Mouse (Mus musculus): ENCODE data around the gene Ranbp9. TPM values are rescaled to one million over a fixed set of nuclear protein-coding genes. Genes with fewer than 3 reads are reported as not detected.
A peak's percentile ranks its signal among the peaks of the same experiment; 100 is the strongest.

The Ranbp9 gene
- polyA plus RNA-seq, 1 experiment from 2014 or later, result 12.4 TPM

- ATAC-seq (peak; percentile 95), DNase-seq (ENCODE audit: low spot score) (peak; percentile 96)
- peak; percentile 93 for TF ChIP-seq CTCF (IDR thresholded peaks at IDR 0.05)
- no peak for TF ChIP-seq EP300 (IDR thresholded peaks at IDR 0.05)
- Histone ChIP-seq H3K4me2 (replicated peaks; ENCODE audit: low read depth, low read length) (peak within 1 kb of the TSS; percentile 78), H3K36me3 (ENCODE audit: insufficient read depth, low read length) (peaks cover 12% of the 10 kb centered on the region; the same call in 1 of the 2 replicates), H3K4me1 (ENCODE audit: insufficient read depth, low read depth, low read length) (no peaks in the 10 kb centered on the region), H3K27me3 (replicated peaks; ENCODE audit: insufficient read depth, low read length) (no peaks in the 10 kb centered on the region), H3K27ac (ENCODE audit: low read length) (peak within 1 kb of the TSS; percentile 92), H3K9ac (replicated peaks; ENCODE audit: low read depth) (peak within 1 kb of the TSS; percentile 73), H3K4me3 (ENCODE audit: low read depth, low read length) (peak within 1 kb of the TSS; percentile 86), H3K9me3 (ENCODE audit: low read length) (no peaks in the 10 kb centered on the region)
- 1% methylated on average over 72 of the region's 72 CpGs for WGBS
These were observed 82.6 kb downstream of the Ranbp9 start, which contains the start of gene Nol7 for GRCm38 (mm10) chr13:43398297-43399080. TSS of gene Nol7 (plus strand) at chr13:43398390.

- DNase-seq (ENCODE audit: low spot score) (no peak), ATAC-seq (no peak)
- Histone ChIP-seq H3K4me2 (replicated peaks; ENCODE audit: low read depth, low read length) (peak overlapping the region; percentile 78; the same call in 1 of the 2 replicates), H3K9me3 (ENCODE audit: low read length) (no peaks in the 10 kb centered on the region), H3K9ac (replicated peaks; ENCODE audit: low read depth) (no peak overlapping the region), H3K36me3 (ENCODE audit: insufficient read depth, low read length) (peaks cover 7% of the 10 kb centered on the region; the same call in 1 of the 2 replicates), H3K4me3 (ENCODE audit: low read depth, low read length) (peak overlapping the region; percentile 86), H3K4me1 (ENCODE audit: insufficient read depth, low read depth, low read length) (no peaks in the 10 kb centered on the region), H3K27me3 (replicated peaks; ENCODE audit: insufficient read depth, low read length) (no peaks in the 10 kb centered on the region), H3K27ac (ENCODE audit: low read length) (peak overlapping the region; percentile 92; the same call in 1 of the 2 replicates)
- no peak for TF ChIP-seq EP300 (IDR thresholded peaks at IDR 0.05)
- no peak for TF ChIP-seq CTCF (IDR thresholded peaks at IDR 0.05)
- 50% methylated on average over 14 of the region's 17 CpGs for WGBS
These were observed 83.3 kb downstream of the Ranbp9 start for GRCm38 (mm10) chr13:43397700-43398296.

- WGBS, result 96% methylated on average over 10 of the region's 10 CpGs
- no peak for ATAC-seq
- no peaks in the 10 kb centered on the region for H3K4me1 ChIP-seq (ENCODE audit: insufficient read depth, low read depth, low read length)
- H3K27me3 ChIP-seq (replicated peaks; ENCODE audit: insufficient read depth, low read length), result no peaks in the 10 kb centered on the region
- no peaks in the 10 kb centered on the region for H3K9me3 ChIP-seq (ENCODE audit: low read length)
- no peak for TF ChIP-seq CTCF (IDR thresholded peaks at IDR 0.05)
- TF ChIP-seq EP300 (IDR thresholded peaks at IDR 0.05), result no peak
- H3K4me2 ChIP-seq (replicated peaks; ENCODE audit: low read depth, low read length), result no peak overlapping the region
- no peak overlapping the region for H3K27ac ChIP-seq (ENCODE audit: low read length)
- H3K4me3 ChIP-seq (ENCODE audit: low read depth, low read length), result no peak overlapping the region
- no peak overlapping the region for H3K9ac ChIP-seq (replicated peaks; ENCODE audit: low read depth)
- H3K36me3 ChIP-seq (ENCODE audit: insufficient read depth, low read length), result no peaks in the 10 kb centered on the region
- no peak for DNase-seq (ENCODE audit: low spot score)
These were observed 95.8 kb downstream of the Ranbp9 start for GRCm38 (mm10) chr13:43385321-43385720.

- Histone ChIP-seq H3K9me3 (ENCODE audit: low read length) (no peaks in the 10 kb centered on the region), H3K4me2 (replicated peaks; ENCODE audit: low read depth, low read length) (no peak overlapping the region), H3K36me3 (ENCODE audit: insufficient read depth, low read length) (no peaks in the 10 kb centered on the region), H3K4me3 (ENCODE audit: low read depth, low read length) (no peak overlapping the region), H3K27ac (ENCODE audit: low read length) (no peak overlapping the region), H3K27me3 (replicated peaks; ENCODE audit: insufficient read depth, low read length) (no peaks in the 10 kb centered on the region), H3K9ac (replicated peaks; ENCODE audit: low read depth) (no peak overlapping the region), H3K4me1 (ENCODE audit: insufficient read depth, low read depth, low read length) (no peaks in the 10 kb centered on the region)
- 40% methylated on average over 3 of the region's 3 CpGs for WGBS
- peak; percentile 37 for DNase-seq (ENCODE audit: low spot score)
- peak; percentile 37; the same call in 1 of the 2 replicates for ATAC-seq
- TF ChIP-seq EP300 (IDR thresholded peaks at IDR 0.05) (no peak), CTCF (IDR thresholded peaks at IDR 0.05) (no peak)
These were observed 101.1 kb downstream of the Ranbp9 start for GRCm38 (mm10) chr13:43379989-43380388.

- peaks cover 7% of the 10 kb centered on the region; the same call in 1 of the 2 replicates for H3K36me3 ChIP-seq (ENCODE audit: insufficient read depth, low read length)
- no peak overlapping the region for H3K9ac ChIP-seq (replicated peaks; ENCODE audit: low read depth)
- no peak overlapping the region for H3K4me3 ChIP-seq (ENCODE audit: low read depth, low read length)
- no peaks in the 10 kb centered on the region for H3K9me3 ChIP-seq (ENCODE audit: low read length)
- TF ChIP-seq EP300 (IDR thresholded peaks at IDR 0.05) (peak; percentile 59; the same call in 1 of the 2 replicates), CTCF (IDR thresholded peaks at IDR 0.05) (no peak)
- no peak overlapping the region for H3K4me2 ChIP-seq (replicated peaks; ENCODE audit: low read depth, low read length)
- no peaks in the 10 kb centered on the region for H3K27me3 ChIP-seq (replicated peaks; ENCODE audit: insufficient read depth, low read length)
- peak; percentile 20 for DNase-seq (ENCODE audit: low spot score)
- ATAC-seq, result peak; percentile 64
- peak overlapping the region; percentile 15; the same call in 1 of the 2 replicates for H3K27ac ChIP-seq (ENCODE audit: low read length)
- 42% methylated on average over 2 of the region's 2 CpGs for WGBS
- no peaks in the 10 kb centered on the region for H3K4me1 ChIP-seq (ENCODE audit: insufficient read depth, low read depth, low read length)
These were observed 106.1 kb downstream of the Ranbp9 start for GRCm38 (mm10) chr13:43374918-43375432.

GRCm38 (mm10) chr13:43374205-43374604 is 106.9 kb downstream of the Ranbp9 start:
- ATAC-seq (peak; percentile 72), DNase-seq (ENCODE audit: low spot score) (peak; percentile 19)
- Histone ChIP-seq H3K36me3 (ENCODE audit: insufficient read depth, low read length) (peaks cover 7% of the 10 kb centered on the region; the same call in 1 of the 2 replicates), H3K27ac (ENCODE audit: low read length) (peak overlapping the region; percentile 15; the same call in 1 of the 2 replicates), H3K4me2 (replicated peaks; ENCODE audit: low read depth, low read length) (no peak overlapping the region), H3K4me3 (ENCODE audit: low read depth, low read length) (no peak overlapping the region), H3K4me1 (ENCODE audit: insufficient read depth, low read depth, low read length) (no peaks in the 10 kb centered on the region), H3K27me3 (replicated peaks; ENCODE audit: insufficient read depth, low read length) (no peaks in the 10 kb centered on the region), H3K9me3 (ENCODE audit: low read length) (no peaks in the 10 kb centered on the region), H3K9ac (replicated peaks; ENCODE audit: low read depth) (no peak overlapping the region)
- TF ChIP-seq CTCF (IDR thresholded peaks at IDR 0.05) (no peak), EP300 (IDR thresholded peaks at IDR 0.05) (peak; percentile 62)
- 61% methylated on average over 10 of the region's 10 CpGs for WGBS
